Mouse (Mus musculus) gastrocnemius, postnatal 25 days (tissue): ENCODE results near the gene 9930111J21Rik2. TPM values are rescaled to one million over a fixed set of nuclear protein-coding genes. Genes with fewer than 3 reads are reported as not detected.
"Not testable (repeated sequence)": the region's sequence is repeated elsewhere in the genome, so short reads cannot be mapped to it uniquely, and the experiment has no call there.

Experiments
- DNase-seq: peaks from one replicate; pipeline ENCODE4 v3.0.0; 2022
- total RNA-seq, 2 experiments: library from RNA; stranded (reverse); gene quantifications; 1 replicate in 1 of 2; 2 replicates in 1 of 2; pipeline ENCODE4 v1.2.3; 2021

Gene 9930111J21Rik2
- total RNA-seq, 2 experiments from 2014 or later, result 1.2 to 1.5 TPM

- not testable (repeated sequence) for DNase-seq
Measured at GRCm38 (mm10) chr11:49076001-49076757, 25.1 kb upstream of the 9930111J21Rik2 start, which contains the start of gene Ifi47. Gene Ifi47 (plus strand): TSS chr11:49076587.

DNA sequence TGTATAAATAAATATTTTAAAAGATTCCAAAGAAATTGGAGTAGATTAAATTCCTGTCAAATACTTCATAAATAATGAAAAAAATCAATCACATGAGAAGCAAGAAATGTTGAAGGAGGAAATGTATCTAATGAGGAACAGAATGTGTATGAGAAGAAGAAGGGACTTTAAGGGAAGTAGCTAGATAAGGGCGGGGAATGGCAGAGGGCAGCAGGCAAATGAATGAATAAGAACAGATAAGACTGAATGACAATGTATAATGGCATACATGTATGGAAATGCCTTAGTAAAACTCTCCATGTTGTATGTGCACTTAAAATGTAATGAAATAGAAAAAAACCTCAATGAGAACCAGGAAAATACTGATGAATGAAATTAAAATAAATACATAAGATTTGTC lies 17.3 kb upstream of the 9930111J21Rik2 start:
- DNase-seq, result no peak

GRCm38 (mm10) chr11:49063713-49064469 lies 12.8 kb upstream of the 9930111J21Rik2 start, which contains the start of gene Tgtp2:
Gene Tgtp2 (minus strand): TSS chr11:49064206.
- not testable (repeated sequence) for DNase-seq

GRCm38 (mm10) chr11:49061865-49062264 lies 10.8 kb upstream of the 9930111J21Rik2 start:
- DNase-seq, result not testable (repeated sequence)

DNA sequence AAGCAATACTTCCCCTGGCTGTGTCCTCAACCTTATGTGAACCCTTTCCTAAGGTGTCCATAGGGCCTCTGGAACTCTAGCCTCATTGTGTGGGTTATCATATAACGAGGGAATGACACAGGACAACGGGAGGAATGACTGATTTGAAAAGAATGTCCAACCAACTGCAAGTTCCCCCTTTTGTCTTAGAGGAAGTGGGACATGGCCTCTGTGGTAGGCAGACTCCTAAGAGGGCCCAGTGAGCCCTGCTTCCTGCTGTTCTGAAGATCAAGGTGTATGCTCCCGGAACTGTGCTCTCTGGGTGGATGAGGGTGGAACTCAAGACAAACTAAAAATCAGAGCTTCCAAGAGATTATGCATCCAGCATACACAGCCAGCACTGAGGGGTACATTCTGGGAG lies 9.0 kb upstream of the 9930111J21Rik2 start:
- not testable (repeated sequence) for DNase-seq

GRCm38 (mm10) chr11:49051894-49052293 lies 852 bp upstream of the 9930111J21Rik2 start:
- DNase-seq, result not testable (repeated sequence)

- DNase-seq, result not testable (repeated sequence)
Measured at GRCm38 (mm10) chr11:49050064-49050463, 978 bp downstream of the 9930111J21Rik2 start.

DNA sequence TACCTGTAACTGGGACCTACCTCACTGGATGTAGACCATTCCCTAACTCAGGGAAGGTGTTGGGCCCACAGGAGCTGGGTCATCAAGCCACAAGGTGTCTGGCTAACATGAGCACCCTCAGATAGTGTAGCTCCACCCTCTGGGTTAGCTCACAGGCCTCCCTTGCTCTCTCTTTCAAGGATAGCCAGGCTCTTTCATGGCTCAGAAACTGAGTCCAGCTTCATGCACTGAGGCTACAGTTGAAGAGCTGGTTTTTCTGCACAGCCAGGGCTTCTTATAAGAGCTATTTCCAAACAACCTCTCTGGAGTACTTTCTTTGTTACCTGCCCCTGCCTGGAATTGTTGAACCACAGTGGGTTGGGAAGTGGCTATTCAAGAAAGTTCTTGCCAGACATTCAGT lies 39.0 kb downstream of the 9930111J21Rik2 start:
- DNase-seq, result not testable (repeated sequence)

- DNase-seq, result not testable (repeated sequence)
Measured at GRCm38 (mm10) chr11:49006785-49007184, 44.3 kb downstream of the 9930111J21Rik2 start.

DNA sequence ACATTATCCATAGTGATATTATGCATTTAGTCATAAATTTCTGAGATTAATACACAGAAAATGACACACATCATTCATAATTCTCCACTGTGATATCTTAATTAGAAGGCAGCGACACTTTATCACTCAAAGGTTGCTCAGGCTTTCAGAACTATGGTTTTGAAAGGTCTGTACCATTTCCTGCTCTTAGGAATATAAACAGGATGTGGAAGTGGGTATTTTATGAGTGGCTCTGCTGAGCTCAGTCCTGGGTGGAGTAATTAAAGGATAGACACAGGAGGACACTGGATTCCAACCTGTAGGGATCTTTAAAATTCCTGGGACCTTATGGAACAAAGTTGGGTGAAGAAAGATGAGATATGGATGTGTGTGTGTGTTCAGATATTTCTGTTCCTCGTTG lies 44.7 kb downstream of the 9930111J21Rik2 start:
- not testable (repeated sequence) for DNase-seq

DNA sequence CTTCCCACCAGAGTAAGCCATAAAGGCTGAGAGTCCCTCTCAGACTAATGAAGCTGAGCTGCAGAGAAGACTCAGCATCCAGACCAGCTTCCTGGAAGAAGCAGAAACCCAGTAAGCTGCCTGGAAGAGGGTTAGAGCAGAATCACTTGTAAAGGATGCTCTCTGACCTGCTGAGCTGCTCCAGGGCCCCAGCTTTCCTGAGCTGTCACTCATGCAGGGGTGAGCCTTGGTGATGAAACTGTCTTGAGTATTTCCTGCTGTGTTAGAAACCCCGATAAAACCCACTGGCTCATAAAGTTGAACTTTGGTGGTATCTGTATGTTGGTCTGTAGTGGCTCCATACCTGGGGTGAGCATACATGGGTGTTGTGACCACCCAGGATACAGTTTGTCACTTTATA lies 50.6 kb downstream of the 9930111J21Rik2 start:
- DNase-seq, result not testable (repeated sequence)

GRCm38 (mm10) chr11:48994018-48994417 lies 57.0 kb downstream of the 9930111J21Rik2 start, which contains the start of gene Tgtp1:
Gene Tgtp1 (minus strand): TSS chr11:48994172.
- DNase-seq, result not testable (repeated sequence)

GRCm38 (mm10) chr11:48993296-48993695 lies 57.7 kb downstream of the 9930111J21Rik2 start:
- not testable (repeated sequence) for DNase-seq

GRCm38 (mm10) chr11:48991740-48992520 lies 59.1 kb downstream of the 9930111J21Rik2 start, which contains the start of gene Gm12185:
Gene Gm12185 (minus strand): TSS chr11:48992226.
- DNase-seq, result not testable (repeated sequence)

DNA sequence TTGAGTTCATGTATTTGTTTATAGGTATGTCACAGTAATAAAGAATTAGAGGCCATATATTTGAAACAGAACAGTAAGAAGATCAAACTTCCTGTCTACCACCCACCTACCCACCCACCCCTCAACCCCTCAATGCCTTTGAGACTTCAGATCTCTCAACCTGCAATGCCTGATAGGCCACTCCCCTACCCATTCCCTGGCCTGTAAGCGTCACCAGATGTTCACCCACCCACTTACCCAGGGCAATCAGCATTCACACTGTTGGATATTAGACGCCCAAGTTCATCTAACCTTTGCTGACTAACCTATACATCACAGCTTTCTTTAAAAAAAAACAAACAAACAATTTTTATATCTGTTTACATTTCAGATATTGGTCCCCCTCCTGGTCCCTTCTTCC lies 61.1 kb downstream of the 9930111J21Rik2 start:
- DNase-seq, result not testable (repeated sequence)

DNA sequence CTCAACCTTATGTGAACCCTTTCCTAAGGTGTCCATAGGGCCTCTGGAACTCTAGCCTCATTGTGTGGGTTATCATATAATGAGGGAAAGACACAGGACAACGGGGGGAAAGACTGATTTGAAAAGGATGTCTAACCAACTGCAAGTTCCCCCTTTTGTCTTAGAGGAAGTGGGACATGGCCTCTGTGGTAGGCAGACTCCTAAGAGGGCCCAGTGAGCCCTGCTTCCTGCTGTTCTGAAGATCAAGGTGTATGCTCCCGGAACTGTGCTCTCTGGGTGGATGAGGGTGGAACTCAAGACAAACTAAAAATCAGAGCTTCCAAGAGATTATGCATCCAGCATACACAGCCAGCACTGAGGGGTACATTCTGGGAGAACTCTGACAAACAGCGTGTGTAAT lies 62.8 kb downstream of the 9930111J21Rik2 start:
- not testable (repeated sequence) for DNase-seq

DNA sequence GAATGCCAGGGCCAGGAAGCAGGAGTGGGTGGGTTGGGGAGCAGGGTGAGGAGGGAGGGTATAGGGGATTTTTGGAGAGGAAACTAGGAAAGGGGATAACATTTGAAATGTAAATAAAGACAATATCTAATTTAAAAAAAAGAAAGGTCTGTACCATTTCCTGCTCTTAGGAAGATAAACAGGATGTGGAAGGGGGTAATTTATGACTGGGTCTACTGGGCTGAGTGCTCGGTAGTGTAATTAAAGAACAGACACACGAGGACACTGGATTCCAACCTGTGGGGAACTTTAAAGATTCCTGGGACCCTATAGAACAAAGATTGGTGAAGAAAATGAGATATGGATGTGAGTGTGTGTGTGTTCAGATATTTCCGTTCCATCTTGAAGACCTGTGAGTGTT lies 68.2 kb downstream of the 9930111J21Rik2 start:
- not testable (repeated sequence) for DNase-seq

DNA sequence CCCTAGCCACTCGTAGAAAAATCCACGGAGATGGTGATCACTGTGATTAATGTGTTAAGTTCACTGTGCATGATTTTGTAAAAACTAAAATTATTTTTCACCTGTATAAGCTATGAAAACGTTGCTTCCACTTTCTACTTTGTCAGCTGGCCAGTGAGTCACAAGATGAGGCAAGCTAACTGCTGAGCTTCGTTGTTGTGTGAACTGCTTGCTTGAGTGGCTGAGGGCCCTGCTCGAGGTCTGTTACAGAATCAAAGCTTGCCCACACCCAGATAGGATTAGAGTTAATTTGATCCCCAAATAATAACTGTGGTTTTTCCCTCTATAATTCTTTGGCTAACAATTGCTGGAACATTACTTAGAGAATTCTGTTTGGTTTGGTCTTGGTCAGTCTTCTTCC lies 71.0 kb downstream of the 9930111J21Rik2 start:
- DNase-seq, result not testable (repeated sequence)

GRCm38 (mm10) chr11:48979251-48979650 lies 71.8 kb downstream of the 9930111J21Rik2 start, which contains the start of gene 9930111J21Rik1:
Gene 9930111J21Rik1 (minus strand): TSS chr11:48979398.
- DNase-seq, result not testable (repeated sequence)

DNA sequence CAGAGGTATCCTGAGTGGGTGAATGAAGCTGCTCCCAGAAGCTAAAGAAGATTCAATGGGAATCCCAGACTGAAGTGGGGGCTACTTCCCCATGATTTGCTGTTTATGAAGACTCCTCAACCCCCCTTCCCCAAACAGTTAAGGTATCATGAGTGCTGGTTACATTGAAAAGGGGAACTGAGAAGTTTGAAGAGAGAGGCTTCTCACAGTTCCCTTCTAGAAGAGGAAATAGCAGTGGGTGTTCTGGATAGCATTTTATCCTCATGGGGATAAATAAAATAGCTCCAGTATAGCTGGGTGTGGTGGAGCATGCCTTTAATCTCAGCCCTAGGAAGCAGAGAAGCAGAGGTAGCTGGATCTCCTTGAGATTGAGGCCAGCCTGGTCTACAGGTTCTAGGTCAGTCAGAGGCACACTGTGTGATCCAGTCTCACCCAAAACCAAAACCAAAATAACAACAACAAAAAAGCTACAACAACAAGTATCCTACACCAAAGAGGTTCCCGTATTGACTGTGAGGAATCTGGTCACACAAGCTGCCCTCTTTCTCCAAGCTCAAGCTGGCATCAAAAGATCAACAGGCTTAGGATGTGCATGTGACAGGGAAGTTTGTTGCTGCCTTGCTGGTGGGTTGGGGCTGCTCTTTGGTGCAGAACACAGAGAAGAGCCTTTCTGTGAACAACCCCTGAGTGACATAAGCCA lies 72.7 kb downstream of the 9930111J21Rik2 start, which contains the start of gene Olfr56:
TSS of gene Olfr56 (plus strand) at position 650 of the 700 bp plus-strand sequence.
- DNase-seq, result not testable (repeated sequence)

DNA sequence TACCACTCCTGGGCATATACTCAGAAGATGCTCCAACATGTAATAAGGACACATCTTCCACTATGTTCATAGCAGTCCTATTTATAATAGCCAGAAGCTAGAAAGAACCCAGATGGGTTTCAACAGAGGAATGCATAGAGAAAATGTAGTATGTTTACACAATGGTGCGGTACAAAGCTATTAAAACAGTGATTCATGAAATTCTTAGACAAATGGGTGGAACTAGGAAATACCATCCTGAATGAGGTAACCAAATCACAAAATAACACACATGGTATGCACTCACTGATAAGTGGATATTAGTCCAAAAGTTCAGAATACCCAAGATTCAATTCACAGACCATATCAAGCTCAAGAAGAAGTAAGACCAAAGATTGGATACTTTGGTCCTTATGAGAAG lies 76.4 kb downstream of the 9930111J21Rik2 start:
- DNase-seq, result not testable (repeated sequence)
